Mouse (Mus musculus) spleen, adult 10 weeks (tissue): ENCODE measurements around the gene Cenpl. TPM values are rescaled to one million over a fixed set of nuclear protein-coding genes. Genes with fewer than 3 reads are reported as not detected.

Source experiments
- polyA plus RNA-seq: library from polyadenylated mRNA; stranded (reverse); fragments of 350-450 nt; fragmentation: Illumina TruSeq; extraction: RNeasy Lipid Tissue Mini Kit (QIAGEN cat#74804); gene quantifications from one replicate; pipeline ENCODE4 v1.2.3, GENCODE M21; 2015; ENCODE audit warnings: low replicate concordance; ENCODE audit not compliant: insufficient read depth

Cenpl gene
- 12.3 TPM for polyA plus RNA-seq

GRCm38 (mm10) chr1:161070352-161071271 is at the start of gene Cenpl, which contains the start of gene Dars2:
TSS of gene Cenpl (plus strand) at chr1:161070713.
TSS of gene Dars2 (minus strand) at chr1:161070658.

GRCm38 (mm10) chr1:161034435-161035280 is 35.9 kb upstream of the Cenpl start, which contains the start of gene Zbtb37:
TSS of gene Zbtb37 (minus strand) at chr1:161034849.

GRCm38 (mm10) chr1:161130726-161131664 is 60.5 kb downstream of the Cenpl start, which contains the start of gene Klhl20:
TSS of gene Klhl20 (minus strand) at chr1:161131511.

Other genes starting within 250 kb of the Cenpl start
- 34.1 TPM for gene Rc3h1, start 164.3 kb upstream of the Cenpl start, polyA plus RNA-seq
- gene Serpinc1, start 92.1 kb upstream of the Cenpl start, polyA plus RNA-seq, result 1.5 TPM
- 28.7 TPM for gene Zbtb37, start 35.9 kb upstream of the Cenpl start, polyA plus RNA-seq
- gene Dars2, start 55 bp upstream of the Cenpl start, polyA plus RNA-seq, result 25.9 TPM
- 41.2 TPM for gene Klhl20, start 60.8 kb downstream of the Cenpl start, polyA plus RNA-seq
- gene Ankrd45, start 72.0 kb downstream of the Cenpl start, polyA plus RNA-seq, result not detected
- gene Tex50, start 88.6 kb downstream of the Cenpl start, polyA plus RNA-seq, result not detected
- gene Prdx6, start 180.5 kb downstream of the Cenpl start, polyA plus RNA-seq, result 138 TPM